Mouse (Mus musculus) neural tube, embryonic 11.5 days (tissue): ENCODE data around the gene Prkra. TPM values are rescaled to one million over a fixed set of nuclear protein-coding genes. Genes with fewer than 3 reads are reported as not detected.
"Not testable (repeated sequence)": the region's sequence is repeated elsewhere in the genome, so short reads cannot be mapped to it uniquely, and the experiment has no call there.

Experiments
- ATAC-seq: fragments of 200-750 bp; cut with Nextera tagmentation; 2 replicates; pipeline ENCODE4 v1.8.0; 2017; ENCODE audit warnings: moderate number of reproducible peaks, mild to moderate bottlenecking, moderate TSS enrichment, moderate library complexity; ENCODE audit not compliant: insufficient read depth, low FRiP score, low TSS enrichment
- DNase-seq: peaks from one replicate; pipeline ENCODE4 v3.0.0-alpha.2; 2015; ENCODE audit warnings: low spot score
- H3K27ac ChIP-seq: fragments of 300-500 bp; sonication (generic); 2 replicates; pipeline ENCODE4 v1.5.1; 2014; ENCODE audit warnings: low read depth, mild to moderate bottlenecking, low read length
- H3K27me3 ChIP-seq: fragments of 300-500 bp; sonication (generic); 2 replicates; pipeline ENCODE4 v1.6.1; 2014; ENCODE audit warnings: mild to moderate bottlenecking, low read length, mixed read lengths; ENCODE audit not compliant: control insufficient read depth, insufficient read depth
- H3K36me3 ChIP-seq: fragments of 300-500 bp; sonication (generic); 2 replicates; pipeline ENCODE4 v1.6.1; 2014; ENCODE audit warnings: mild to moderate bottlenecking, low read length, moderate library complexity, mixed read lengths; ENCODE audit not compliant: control insufficient read depth, insufficient read depth
- H3K4me1 ChIP-seq: fragments of 300-500 bp; sonication (generic); 2 replicates; pipeline ENCODE4 v1.6.1; 2014; ENCODE audit warnings: low read length, mixed read lengths; ENCODE audit not compliant: control insufficient read depth, insufficient read depth
- H3K4me2 ChIP-seq: fragments of 300-500 bp; sonication (generic); 2 replicates; pipeline ENCODE4 v1.6.1; 2014; ENCODE audit warnings: low read depth, mild to moderate bottlenecking, moderate library complexity
- H3K4me3 ChIP-seq: fragments of 300-500 bp; sonication (generic); 2 replicates; pipeline ENCODE4 v1.5.1; 2014; ENCODE audit warnings: low read depth, low read length
- H3K9ac ChIP-seq: fragments of 300-500 bp; sonication (generic); 2 replicates; pipeline ENCODE4 v1.6.1; 2014; ENCODE audit warnings: mild to moderate bottlenecking, low read length
- H3K9me3 ChIP-seq: fragments of 300-500 bp; sonication (generic); 2 replicates; pipeline ENCODE4 v1.6.1; 2016; ENCODE audit warnings: low read length; ENCODE audit not compliant: control insufficient read depth
- WGBS: fragments of 180-500 bp; shearing (Covaris S2); extraction: QIAGEN DNeasy Blood & Tissue Kit; methylation state at CpG from one replicate; pipeline ENCODE4 v1.1.7; 2014; 5-methylcytosine and 5-hydroxymethylcytosine counted together
- polyA plus RNA-seq: library from polyadenylated mRNA; unstranded; fragments of >200 nt; fragmentation: Nextera tagmentation; extraction: Ambion mirVana; gene quantifications from 2 replicates; pipeline ENCODE4 v1.2.1, GENCODE M21; 2014

The Prkra gene
- polyA plus RNA-seq, 1 experiment from 2014 or later: 88.6 TPM

GRCm38 (mm10) chr2:76647441-76647869 is 360 bp downstream of the Prkra start:
- no peaks in the 10 kb centered on the region for H3K9me3 ChIP-seq
- H3K4me1 ChIP-seq: no peaks in the 10 kb centered on the region
- peak overlapping the region; percentile 79 for H3K9ac ChIP-seq
- H3K4me2 ChIP-seq: peak overlapping the region; percentile 84
- H3K27ac ChIP-seq: peak overlapping the region; percentile 90
- DNase-seq: no peak
- H3K36me3 ChIP-seq: no peaks in the 10 kb centered on the region
- peak; percentile 62 for ATAC-seq
- under 1% methylated on average over 31 of the region's 32 CpGs for WGBS
- peak overlapping the region; percentile 73 for H3K4me3 ChIP-seq
- H3K27me3 ChIP-seq: no peaks in the 10 kb centered on the region

DNA sequence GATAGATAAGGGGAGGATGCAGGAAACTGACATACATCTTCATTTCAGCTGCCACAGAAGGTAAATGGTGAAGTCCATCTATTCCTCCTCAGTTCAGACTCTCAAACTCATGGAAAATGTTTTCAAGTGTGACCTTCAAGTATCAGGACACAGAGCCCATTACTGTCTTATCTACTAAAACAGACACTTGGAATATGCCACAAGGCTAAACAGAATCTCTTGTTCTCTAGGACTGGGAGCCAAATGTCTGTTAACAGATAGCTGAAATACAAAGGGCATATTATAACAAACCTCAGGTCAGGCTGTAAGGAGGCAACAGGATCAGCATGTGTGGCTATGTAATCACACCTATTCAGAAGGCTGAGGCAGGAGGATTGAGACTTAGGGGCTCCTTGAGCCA is 4.0 kb downstream of the Prkra start:
- Histone ChIP-seq H3K4me2 (no peak overlapping the region), H3K9ac (no peak overlapping the region), H3K27me3 (no peaks in the 10 kb centered on the region), H3K4me3 (no peak overlapping the region), H3K36me3 (0 out of 2 replicates have a peak, but pooled peaks cover 4% of the 10 kb centered on the region), H3K4me1 (no peaks in the 10 kb centered on the region), H3K9me3 (no peaks in the 10 kb centered on the region), H3K27ac (no peak overlapping the region)
- ATAC-seq (no peak), DNase-seq (no peak)

DNA sequence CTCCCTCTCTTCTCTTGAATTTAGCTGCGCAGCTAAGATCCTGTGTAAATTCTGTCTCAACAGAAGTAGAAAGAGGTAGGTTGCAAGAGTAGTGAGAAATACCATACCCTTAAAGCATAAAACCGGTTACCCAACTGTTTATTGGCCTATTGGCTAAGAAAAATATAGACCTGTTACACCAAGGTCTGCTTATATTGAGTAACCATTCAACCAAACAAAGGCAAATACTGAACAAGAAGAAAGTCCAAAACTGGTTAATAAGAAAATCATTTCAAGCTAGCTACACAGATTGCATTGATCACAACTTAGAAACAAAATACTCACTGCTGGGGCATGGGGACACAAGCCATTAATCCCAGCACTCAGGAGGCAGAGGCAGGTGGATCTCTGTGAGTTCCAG is 8.2 kb downstream of the Prkra start:
- Histone ChIP-seq H3K27ac (no peak overlapping the region), H3K4me2 (no peak overlapping the region), H3K27me3 (no peaks in the 10 kb centered on the region), H3K4me3 (no peak overlapping the region), H3K9ac (no peak overlapping the region), H3K9me3 (no peaks in the 10 kb centered on the region), H3K36me3 (peaks cover 14% of the 10 kb centered on the region; the same call in 1 of the 2 replicates), H3K4me1 (no peaks in the 10 kb centered on the region)
- 97% methylated on average over 2 of the region's 2 CpGs for WGBS
- DNase-seq: no peak
- ATAC-seq: no peak

DNA sequence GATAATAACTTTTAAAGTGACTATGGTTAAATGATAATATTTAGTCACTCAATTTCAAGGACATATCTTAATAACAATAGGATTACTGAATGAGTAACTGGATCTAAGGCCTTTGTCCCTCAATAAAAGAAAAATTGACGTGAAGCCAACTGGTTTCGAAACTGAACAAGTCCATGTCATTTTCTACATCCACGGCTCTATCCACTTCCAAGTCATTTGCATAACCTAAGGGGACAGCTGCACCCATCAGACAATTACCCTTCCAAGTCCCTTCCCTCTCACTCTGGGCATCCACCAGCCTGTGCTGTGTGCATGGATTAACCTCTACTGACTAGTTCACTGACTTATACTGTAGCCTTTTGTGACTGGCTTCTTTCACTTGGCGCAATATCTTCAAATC is 16.2 kb downstream of the Prkra start:
- Histone ChIP-seq H3K27me3 (no peaks in the 10 kb centered on the region), H3K36me3 (peaks cover 22% of the 10 kb centered on the region), H3K27ac (no peak overlapping the region), H3K4me1 (no peaks in the 10 kb centered on the region), H3K9ac (no peak overlapping the region), H3K9me3 (no peaks in the 10 kb centered on the region), H3K4me3 (no peak overlapping the region), H3K4me2 (no peak overlapping the region)
- 94% methylated on average over 4 of the region's 4 CpGs for WGBS
- no peak for ATAC-seq
- no peak for DNase-seq

DNA sequence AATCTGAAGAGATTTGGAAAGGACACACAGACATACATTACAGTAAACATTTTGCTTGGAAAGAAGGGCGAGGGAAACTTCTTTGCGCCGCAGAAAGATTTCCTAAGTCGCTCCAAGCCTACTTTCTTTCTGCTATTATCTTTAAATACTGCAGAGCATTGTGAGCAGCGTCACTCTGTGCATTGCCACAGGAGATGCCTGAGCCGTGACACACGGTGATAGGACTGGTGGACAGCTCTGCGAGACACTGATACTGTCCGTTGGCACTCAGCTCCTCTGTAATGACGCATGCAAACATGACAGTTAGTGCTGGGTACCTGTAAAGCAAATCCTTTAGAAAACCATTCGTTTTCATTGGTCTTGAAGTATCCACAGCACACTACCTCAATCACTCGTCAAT is 17.5 kb downstream of the Prkra start:
- H3K4me2 ChIP-seq: no peak overlapping the region
- peaks cover 20% of the 10 kb centered on the region for H3K36me3 ChIP-seq
- no peak overlapping the region for H3K4me3 ChIP-seq
- no peaks in the 10 kb centered on the region for H3K27me3 ChIP-seq
- H3K9me3 ChIP-seq: no peaks in the 10 kb centered on the region
- no peak overlapping the region for H3K27ac ChIP-seq
- 94% methylated on average over 12 of the region's 12 CpGs for WGBS
- DNase-seq (no peak), ATAC-seq (no peak)
- H3K9ac ChIP-seq: no peak overlapping the region
- H3K4me1 ChIP-seq: no peaks in the 10 kb centered on the region

DNA sequence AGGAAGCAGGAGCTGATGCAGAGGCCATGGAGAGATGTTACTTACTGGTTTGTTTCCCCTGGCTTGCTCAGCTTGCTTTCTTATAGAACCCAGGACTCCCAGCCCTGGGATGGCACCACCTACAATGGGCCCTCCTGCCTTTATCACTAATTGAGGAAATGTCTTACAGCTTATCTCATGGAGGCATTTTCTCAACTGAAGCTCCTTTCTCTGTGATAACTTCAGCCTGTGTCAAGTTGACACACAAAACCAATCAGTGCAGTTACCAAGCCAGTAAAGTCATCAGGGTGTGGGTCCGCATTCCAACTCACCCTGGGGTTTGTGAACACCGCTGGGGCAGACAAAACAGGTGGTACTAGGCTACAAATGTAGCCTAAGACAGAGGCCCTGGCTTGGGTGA is 25.5 kb downstream of the Prkra start:
- not testable (repeated sequence) for H3K27ac ChIP-seq, H3K4me3 ChIP-seq, H3K4me1 ChIP-seq, H3K36me3 ChIP-seq, ATAC-seq, DNase-seq, H3K9ac ChIP-seq, H3K27me3 ChIP-seq, H3K9me3 ChIP-seq, H3K4me2 ChIP-seq
- 90% methylated on average over 2 of the region's 2 CpGs for WGBS

DNA sequence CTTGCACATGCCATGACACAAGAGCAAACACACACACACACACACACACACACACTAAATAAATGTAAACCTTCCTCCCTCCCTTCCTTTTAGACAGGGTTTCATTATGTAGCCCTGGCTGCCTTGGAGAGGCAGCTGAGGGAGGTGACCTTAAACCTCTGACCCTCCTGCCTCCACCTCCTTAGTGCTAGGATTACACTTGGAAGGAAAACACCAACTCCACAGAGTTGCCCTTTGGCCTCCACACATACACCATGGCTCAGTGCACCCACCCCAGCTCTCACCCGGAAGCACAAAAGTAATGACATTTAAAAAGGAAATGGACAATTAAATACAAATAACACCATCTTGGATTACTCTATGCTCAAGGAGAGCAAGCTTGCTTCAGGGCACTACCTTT is 26.1 kb downstream of the Prkra start:
- ATAC-seq (no peak), DNase-seq (no peak)
- H3K4me2 ChIP-seq: no peak overlapping the region
- no peak overlapping the region for H3K4me3 ChIP-seq
- no peaks in the 10 kb centered on the region for H3K27me3 ChIP-seq
- no peaks in the 10 kb centered on the region for H3K9me3 ChIP-seq
- H3K4me1 ChIP-seq: no peaks in the 10 kb centered on the region
- H3K9ac ChIP-seq: no peak overlapping the region
- WGBS: 78% methylated on average over 1 of the region's 1 CpGs
- H3K27ac ChIP-seq: no peak overlapping the region
- peaks cover 6% of the 10 kb centered on the region for H3K36me3 ChIP-seq

- 90% methylated on average over 5 of the region's 5 CpGs for WGBS
Measured at GRCm38 (mm10) chr2:76620188-76620587, 27.6 kb downstream of the Prkra start.

GRCm38 (mm10) chr2:76618078-76618477 is 29.7 kb downstream of the Prkra start:
- ATAC-seq: no peak
- Histone ChIP-seq H3K9ac (no peak overlapping the region), H3K27ac (no peak overlapping the region), H3K4me2 (no peak overlapping the region), H3K4me1 (no peaks in the 10 kb centered on the region), H3K9me3 (no peaks in the 10 kb centered on the region), H3K27me3 (no peaks in the 10 kb centered on the region), H3K4me3 (no peak overlapping the region), H3K36me3 (no peaks in the 10 kb centered on the region; the same call in 1 of the 2 replicates)
- 52% methylated on average over 1 of the region's 1 CpGs for WGBS
- peak; percentile 28 for DNase-seq

More at GRCm38 (mm10) chr2:76620188-76620587, 27.6 kb downstream of the Prkra start:
- H3K4me2 ChIP-seq: no peak overlapping the region
- no peak overlapping the region for H3K9ac ChIP-seq
- no peak for DNase-seq
- ATAC-seq: no peak
- H3K36me3 ChIP-seq: no peaks in the 10 kb centered on the region; the same call in 1 of the 2 replicates
- H3K27ac ChIP-seq: no peak overlapping the region
- no peak overlapping the region for H3K4me3 ChIP-seq
- no peaks in the 10 kb centered on the region for H3K4me1 ChIP-seq
- H3K9me3 ChIP-seq: no peaks in the 10 kb centered on the region
- H3K27me3 ChIP-seq: no peaks in the 10 kb centered on the region
